Mouse (Mus musculus) 416B (cell line): ENCODE results near the gene Lman1l.

Experiments used
- DNase-seq: peaks from one replicate; pipeline ENCODE4 v3.0.0; 2011; ENCODE audit warnings: low read depth

Lman1l gene

DNA sequence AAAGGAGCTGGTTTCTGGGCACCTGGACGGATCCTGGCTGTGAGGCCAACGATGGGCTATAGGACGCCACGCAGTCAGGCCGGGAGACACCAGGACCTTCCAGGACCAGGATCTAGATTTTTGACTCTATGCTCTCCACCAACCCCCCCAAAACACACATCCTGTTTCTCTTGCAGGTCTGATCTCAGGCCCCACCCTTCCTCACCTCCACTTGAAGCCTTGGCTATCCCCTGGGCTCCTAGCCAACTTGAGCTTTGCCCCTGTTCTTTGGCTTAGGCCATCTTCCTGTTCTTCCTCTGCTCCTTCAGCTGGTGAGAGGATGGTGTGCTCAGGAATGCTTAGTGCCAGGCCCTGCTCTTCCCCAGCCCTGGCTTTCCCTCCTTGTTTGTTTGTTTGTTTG lies at the start of gene Lman1l:
Lman1l (minus strand) TSS at position 101 of the 400 bp plus-strand sequence.
- no peak for DNase-seq

DNA sequence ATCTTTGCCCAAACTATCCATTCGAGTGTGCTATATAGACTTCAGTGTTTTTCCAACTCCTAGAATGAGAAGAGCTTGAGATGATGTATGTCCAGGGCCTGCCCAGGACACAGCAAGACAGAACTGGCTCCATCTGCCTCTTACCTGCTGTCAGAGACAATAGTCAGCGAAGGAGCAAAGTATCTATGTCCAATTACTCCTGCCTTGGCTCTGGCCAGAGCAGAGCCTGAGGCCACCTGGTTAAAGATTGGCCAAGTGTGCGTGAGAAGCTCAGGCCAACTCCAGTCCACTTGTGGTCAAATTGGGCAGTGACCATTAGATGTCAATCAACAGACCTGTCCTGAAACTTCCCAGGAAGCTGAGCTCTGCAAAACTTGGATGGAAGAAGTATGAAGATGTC lies 49.0 kb upstream of the Lman1l start:
- DNase-seq = no peak

DNA sequence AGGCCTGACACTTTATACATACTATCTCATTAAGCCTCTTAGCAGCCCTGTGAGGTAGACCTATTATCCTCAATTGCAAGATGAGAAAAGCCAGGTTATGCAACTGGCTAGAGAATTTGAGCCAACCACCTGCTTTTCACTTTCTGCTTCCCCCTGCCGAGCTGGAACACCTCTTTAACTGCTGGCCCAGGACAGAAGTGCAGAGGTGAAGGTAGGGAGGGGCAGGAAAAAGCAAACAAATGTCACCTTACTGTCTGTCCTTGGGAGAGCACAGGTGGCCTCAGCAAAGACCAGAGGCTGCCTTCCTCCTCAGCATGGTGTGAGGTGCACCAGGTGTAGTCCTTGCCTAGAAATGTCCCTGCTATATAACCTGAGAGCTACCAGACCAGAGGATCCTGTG lies 47.7 kb upstream of the Lman1l start:
- no peak for DNase-seq

DNA sequence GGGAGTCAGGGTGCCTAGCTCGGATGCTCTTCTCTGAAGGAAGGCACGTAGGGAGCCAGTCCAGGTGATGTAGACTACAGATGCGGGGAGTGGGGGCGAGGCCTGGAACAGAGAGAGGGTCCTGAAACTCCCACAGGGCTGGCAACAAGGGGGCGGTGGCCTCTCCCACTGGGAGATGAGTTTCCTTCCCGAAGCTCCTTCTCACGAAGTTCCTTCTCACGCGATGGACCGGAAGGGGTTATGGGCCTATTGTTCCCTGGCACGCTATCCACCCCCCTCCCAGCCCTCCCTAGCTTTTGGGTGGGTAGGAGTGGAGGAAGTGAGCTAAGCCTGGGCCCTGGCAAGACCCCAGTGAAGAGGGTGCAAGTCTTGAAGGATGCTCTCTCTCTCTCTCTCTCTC lies 47.2 kb upstream of the Lman1l start:
- no peak for DNase-seq

DNA sequence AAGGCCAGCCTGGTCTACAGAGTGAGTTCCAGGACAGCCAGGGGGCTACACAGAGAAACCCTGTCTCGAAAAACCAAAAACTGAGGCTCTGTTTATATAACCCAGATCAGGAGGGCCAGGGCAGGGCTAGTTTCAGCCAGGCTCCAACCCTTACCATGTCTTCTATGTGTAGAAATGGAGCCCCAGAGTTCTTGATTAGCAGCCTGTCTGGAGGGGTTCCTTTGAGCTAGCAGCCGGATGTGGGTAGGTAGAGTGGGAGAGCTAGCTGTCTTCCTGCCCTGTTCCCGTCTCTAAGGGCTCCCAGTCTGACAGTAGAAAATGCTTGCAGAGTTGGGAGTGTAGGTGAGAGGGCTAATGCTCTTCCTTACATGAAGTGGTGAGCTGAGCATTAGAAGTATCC lies 46.6 kb upstream of the Lman1l start:
- DNase-seq = no peak

DNA sequence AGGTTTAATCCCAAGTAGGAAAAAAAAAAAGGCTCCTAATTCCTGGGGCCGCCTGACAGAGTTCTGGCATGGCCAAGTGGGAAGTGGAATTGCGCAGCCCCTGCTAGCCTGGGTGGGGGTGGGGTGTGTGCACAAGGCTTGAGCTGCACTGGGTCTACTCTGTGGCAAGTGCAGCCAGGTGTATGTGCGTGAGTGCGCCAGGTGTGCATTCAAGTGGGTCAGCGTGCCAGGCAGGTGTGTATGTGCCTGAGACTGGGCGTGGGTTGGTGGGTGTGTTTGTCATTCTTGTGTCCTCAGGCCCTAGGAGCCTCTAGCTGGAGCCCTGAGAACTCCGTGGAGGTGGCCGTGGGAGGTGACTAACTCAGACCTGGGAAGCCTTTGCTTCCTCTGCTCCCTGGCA lies 46.0 kb upstream of the Lman1l start:
- no peak for DNase-seq

DNA sequence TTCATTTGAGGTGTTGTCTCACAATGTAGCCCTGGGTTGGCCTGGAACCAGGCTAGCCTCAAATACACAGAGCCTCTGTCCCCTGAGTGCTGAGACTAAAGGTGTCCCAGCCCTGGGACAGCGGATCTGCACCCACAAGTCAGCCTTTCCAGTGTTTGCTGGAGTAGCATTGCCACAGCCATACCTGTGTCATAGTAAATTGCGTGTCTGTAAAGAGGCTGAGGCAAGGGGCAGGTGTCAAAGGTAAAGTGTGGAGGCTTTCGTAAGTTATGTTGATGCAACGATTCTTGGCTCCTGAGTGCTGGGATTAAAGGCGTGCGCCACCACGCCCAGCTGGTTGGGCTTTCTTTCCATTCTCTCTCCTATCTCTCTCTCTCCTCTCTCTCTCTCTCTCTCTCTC lies 44.0 kb upstream of the Lman1l start:
- no peak for DNase-seq

DNA sequence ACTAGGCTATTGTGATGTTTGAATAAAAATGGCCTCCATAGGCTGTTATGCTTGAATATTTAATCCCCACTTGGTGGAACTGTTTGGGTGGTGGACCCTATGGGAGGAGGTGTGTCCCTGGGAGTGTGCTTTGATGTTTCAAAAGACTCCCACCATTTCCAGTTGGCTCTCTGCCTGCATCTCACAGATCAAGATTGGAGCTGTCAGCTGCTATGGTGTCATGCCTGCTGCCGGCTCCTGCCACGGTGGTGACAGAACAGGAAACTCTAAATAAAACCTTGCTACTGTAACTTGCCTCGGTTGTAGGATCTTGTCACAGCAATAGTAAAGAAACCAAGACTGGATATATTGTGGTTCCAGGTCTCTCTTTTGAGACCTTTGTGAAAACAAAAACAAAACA lies 41.0 kb upstream of the Lman1l start:
- DNase-seq = peak; percentile 47

DNA sequence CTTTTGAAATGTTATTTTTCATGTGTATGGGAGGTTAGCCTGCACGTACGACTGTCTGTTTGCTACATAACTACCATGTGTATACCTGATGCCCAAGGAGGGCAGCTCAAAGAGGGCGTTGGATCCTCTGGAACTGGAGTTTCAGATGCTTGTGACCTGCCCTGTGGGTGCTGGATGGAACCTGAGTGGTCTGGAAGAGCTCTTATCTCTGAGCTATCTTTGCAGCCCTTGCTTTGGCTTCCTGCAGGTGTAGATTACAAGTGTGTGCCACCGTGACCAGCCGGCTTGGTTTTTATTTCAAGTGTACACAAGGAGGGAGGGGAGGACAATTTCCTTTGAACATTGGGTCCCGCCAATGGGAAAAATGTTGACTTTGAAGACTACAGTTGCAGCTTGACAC lies 39.9 kb upstream of the Lman1l start:
- DNase-seq = peak; percentile 67

DNA sequence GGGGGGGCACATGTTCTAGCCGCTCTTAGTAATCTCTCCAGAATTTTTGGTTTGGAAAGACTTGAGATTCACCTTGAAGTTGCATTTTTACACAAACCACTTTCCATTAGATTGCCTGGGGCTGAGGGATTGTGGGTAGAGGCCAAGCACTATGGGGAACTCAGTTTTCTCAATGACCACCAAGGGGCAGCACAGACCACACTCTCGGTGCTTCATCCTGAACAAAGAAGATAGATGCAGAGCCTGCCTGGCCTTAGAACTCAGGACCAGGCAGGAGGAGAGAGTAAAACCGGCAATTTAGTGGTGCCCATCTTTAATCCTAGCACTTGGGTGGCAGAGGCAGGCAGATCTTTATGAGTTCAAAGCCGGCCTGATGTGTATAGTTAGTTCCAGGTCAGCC lies 39.2 kb upstream of the Lman1l start:
- peak; percentile 89 for DNase-seq

DNA sequence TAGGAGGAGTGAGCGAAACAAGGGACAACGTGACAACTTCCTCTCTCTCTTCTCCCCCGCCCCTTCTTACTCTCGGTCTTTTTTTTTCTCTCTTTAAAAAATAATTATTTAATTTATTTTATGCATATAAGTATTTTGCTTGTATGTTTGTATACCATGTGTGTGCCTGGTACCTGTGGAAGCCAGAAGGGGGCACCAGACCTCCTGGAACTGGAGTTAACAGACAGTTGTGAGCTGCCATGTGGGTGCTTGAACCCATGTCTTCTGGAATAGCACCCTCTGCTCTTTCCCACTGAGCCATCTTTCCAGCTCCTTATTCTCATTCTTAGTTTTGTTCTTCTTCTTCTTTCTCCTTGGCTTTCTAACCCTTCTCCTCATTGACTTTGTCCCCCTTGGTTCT lies 38.4 kb upstream of the Lman1l start:
- no peak for DNase-seq

DNA sequence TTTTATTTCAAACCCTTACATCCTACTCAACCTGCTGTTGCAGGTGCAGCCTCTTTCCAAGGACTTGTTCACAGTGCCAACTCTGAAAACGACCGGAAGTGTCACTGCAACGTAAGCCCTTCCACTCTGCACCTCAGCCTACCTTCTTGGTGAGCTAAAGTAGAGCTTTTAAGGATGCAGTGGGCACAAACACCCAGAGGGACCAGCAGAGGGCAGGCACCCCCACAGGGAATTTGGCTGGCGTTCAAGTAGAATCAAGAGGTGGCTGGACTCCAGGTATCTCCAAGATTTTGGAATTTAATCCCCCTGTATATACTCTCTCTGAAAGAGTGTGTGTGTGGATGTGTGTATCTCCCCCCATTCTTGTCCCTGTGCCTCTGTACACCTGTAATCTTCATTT lies 37.3 kb upstream of the Lman1l start:
- DNase-seq = peak; percentile 29

DNA sequence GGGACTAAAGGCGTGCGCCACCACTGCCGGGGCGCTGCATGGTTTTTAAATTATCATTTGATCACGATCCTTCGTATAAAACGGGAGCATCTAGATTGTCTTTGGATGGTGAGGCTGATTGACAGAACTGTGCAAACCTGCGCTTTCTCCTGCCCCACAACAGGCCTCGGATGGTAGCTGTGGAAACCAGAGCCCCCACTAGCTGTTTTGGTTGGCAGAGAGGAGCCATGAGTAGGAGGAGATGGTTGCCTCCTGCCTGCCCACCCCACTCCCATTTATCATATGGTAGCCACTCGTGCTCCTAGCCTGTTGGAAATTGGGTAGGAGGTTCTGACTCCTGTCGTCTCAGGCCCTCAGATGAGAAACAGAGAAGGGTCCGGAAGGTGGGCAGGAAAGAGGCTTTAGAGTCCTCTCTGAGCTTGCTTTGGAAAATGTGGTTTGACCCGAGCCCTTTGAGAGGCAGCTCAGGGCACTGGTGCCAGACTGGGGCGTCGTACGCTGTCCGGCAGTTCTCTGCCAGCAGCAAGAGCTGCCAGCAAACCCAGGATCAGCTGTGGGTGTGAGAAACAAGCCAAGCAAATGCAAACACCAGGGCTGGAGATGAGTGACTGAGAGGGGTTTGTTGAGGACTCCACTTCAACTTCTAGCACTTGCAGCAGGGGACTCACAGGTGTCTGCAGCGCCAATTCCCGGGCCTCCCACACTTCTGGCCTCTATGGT lies 36.2 kb upstream of the Lman1l start:
- no peak for DNase-seq

DNA sequence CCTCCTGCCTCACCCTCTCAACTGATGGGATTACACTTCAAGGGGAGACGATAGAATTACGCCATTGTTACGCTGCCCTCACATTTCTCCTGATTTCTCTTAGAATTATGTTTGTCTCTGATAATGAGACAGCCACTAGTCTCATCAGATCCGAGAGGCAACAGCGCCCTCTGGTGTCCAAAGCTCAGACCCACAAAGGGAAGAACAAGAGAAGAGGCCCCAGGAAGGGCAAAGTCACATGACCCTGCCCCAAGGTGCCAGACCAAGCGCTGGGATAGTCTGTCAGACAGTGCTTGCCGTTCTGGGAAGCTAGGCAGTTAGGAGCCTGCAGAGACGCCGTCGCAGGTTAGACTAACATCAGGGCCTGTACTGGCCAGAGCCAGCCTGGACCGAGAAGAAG lies 35.2 kb upstream of the Lman1l start:
- peak; percentile 93 for DNase-seq

DNA sequence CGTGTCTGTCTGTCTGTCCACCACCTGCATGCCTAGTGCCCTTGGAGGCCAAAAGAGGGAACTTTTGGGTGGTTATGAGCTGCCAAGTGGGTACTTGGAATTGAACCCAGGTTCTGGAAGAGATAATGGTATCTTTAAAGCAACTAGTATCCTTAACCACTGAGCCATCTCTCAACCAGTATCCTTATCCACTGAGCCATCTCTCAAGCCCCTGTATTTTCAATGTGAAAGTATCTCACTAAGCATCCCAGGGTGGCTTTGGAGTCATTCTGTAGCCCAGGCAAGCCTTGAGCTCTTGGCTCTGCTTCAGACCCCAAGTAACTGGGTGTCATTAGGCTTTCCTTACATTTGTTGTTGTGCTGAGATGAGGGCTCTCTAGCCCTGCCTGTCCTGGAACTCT lies 34.4 kb upstream of the Lman1l start:
- no peak for DNase-seq

DNA sequence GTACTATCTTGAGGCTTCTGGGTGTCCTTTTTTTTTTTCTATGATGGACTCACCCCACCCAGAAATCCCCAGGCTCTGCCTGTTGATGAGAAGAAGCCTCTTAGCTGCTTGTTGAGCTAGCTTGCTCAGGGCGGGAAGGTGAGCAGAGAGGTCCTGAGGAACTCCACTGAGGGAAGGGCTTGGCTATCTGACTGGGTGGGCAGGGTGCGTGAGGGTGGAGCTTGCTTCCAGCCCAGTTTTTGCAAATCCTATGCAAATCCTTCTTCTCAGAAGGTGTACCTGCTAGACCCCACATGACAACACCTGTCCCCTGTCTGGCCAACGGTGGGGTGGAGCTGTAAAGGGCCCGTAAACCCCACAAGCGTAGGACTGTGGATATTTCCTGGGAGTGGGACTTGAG lies 32.7 kb upstream of the Lman1l start, which contains the start of gene Csk:
Csk (minus strand) TSS at position 349 of the 400 bp plus-strand sequence.
- no peak for DNase-seq

DNA sequence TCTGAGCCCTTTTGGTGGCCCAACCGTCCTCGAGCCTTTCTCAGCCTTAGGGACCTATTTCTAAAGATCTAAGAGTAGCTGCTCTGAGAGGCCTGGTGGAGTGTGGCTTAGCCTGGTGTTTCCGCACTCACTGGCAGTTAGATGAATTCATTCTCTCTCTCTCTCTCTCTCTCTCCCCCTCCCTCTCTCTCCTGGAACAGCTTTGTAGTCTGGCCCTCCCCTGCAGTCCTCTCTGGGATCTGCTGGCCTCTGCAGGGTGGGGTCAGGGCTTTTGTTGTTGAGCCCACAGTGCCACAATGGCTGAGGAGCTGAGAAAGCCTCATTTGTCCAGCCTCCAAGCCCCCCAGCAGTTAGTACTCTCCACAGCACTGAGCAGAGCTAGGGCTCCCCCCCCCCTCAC lies 32.3 kb upstream of the Lman1l start:
- DNase-seq = no peak

DNA sequence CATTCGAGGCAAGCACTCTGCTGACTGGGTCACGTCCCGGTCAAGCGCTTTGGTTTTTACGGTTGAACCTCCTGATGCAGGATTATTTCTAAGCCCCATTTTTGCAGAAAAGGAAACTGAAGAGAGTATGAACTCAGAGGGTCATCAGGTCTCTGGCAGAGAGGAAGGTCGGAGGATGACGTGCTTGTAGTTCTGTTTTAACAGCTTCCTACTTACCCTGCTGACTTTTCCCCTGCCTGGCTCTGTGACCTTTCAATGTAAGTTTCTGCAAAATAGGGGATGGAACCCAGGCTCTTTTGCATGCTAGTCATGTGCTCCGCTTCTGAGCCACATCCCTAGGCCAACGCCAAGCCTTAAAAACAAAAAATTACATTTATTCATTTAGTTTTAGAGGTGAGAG lies 31.8 kb upstream of the Lman1l start:
- DNase-seq = no peak

DNA sequence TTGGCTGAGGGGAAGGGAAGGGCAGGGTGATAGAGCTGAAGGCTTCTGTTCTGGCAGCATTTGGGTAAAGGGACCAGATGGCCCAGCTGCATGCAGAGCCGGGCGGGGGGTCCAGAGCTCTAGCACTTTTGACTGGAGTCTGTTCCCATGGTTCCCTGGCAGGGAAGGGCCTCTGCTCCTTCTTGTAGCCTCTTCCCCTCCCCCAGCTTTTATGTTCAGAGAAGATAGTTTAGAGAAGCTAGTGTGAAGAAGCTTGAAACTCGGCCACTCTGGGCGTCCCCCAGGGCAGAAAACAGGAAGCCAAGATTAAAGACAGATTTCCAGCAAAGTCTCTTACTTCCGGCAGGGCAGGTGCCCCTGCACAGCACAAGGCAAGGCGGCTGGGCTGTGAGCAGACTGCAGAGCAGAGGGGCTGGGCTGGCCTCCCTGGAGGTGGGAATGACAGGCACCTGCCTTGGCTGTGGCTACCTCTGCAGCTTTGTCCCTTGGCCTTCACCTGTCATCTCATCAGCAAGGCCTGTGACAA lies 30.3 kb upstream of the Lman1l start:
- DNase-seq = peak; percentile 70

DNA sequence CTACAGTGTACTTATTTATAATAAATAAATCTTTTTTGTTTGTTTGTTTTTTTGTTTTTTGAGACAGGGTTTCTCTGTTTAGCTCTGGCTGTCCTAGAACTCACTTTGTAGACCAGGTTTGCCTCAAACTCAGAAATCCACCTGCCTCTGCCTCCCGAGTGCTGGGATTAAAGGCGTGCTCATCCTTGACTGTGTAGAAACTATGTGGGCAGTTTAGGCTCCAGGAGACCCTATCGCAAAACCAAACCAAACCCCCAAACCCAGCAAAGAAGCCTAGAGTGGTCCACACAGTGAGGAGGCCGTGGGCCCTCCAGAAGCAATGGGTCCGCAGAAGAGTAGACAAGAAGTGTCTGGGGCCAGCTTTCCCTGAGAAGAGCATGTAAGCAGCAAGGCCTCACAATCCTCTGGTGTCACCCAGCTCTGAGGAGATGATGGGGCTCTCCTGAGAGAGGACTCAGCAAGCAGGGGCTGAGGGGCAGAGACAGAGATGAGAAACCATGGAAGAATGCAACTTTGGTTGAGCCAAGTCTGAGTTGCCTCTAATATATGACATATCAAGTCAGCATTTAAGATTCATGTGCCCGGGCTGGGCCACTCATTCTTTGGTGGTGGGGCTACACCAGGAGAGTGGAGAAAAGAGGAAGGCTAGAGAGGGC lies 29.7 kb upstream of the Lman1l start:
- DNase-seq = no peak

DNA sequence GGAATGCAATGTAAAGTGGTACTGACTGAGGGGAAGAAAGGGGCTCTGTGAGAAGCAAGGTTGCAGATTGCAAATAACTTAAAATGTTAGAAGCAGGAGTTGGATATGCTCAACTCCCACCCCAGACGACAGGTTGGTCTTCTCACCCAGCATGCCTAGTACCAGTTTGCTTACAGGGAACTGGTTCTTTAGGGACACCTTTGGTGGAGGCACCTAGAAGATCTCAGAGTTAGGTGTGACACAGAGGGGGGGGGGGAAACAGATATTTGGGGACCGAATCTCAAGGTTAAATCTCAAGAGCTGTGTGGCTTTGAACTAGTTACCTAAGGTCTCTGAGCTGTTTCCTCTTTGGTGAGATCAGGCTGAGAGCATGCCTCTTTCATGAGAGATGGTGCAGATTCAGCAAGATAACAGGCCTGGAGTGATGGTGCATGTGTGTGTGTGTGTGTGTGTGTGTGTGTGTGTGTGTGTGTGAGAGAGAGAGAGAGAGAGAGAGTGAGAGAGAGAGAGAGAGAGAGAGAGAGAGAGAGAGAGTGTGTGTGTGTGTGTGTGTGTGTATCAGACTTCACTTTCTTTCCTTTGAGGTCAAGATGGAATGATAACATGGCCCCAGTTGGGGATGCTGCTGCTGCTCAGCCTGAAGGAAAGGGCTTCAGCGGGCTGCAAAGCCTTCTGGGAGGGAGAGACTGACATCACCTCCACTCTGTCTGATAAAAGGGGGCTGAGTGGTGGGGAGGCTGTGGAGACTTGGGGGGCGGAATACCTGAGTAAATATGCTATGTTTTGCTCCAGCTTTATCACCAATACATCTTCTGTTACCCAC lies 26.9 kb upstream of the Lman1l start:
- peak; percentile 92 for DNase-seq

DNA sequence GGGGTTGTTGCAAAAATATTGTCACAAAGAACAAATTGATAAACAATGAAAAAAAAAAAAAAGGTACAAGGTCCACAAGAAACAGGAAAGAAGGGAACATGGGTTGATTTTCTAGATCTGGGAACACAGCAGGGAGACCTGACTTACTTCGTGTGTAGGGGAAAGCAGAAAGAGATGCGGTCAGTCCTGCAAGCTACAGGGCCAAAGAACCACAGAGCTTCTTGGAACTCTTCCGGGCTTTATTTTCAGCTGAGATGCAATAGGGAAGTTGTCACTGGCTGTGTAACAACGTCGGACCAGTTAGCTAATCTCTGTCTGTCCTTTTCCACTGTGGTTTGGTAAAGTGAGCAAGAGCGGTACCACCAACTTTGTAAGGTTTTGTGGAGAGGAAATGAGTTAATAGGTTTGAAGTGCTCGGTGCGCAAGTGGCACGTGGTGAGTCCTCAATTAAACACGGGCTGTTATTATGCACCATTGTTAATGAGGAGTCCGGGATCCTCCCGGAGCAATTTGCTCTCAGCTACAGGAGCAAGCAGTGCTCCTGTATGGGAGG lies 26.1 kb upstream of the Lman1l start:
- DNase-seq = peak; percentile 98
